Comparison of ENCODE assay signal across 8 mouse cellular contexts in the genomic region with DNA sequence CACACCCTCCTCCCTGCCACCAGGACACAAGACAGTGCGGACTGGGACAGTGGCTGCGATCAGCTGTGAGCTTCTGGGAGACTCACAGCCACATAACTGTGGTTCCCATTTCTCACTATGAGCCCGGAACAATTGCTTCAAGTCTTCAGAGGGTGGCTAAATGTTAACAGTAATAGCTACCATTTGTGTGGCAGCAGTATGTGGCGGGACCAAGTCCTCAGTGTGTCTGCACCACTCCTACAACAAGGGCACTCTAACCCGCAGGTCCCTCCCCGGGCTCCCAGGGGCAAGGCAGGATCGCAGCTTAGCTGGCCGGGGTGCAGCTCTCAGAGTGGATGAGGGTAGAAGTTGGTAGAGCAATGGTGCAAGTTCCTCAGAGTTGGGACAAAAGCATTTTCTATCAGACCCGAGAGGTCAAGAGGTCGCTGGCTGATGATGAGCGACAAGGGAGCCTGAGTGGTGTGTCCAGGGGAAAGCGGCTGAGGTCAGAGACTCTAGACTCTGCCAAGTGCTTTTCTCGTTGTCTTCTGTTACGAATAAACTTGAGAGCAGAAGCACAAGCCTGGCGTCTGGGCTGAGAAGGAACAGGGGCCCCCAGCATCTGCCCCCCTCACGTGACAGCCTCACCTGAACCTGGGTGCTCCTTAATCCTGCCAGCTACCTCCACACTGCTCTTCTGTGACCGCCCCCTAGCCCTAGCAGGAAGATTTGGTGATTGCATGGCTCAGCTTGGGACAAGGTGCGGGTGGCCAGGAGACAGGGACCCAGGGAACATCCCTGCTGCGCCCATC.
A peak's percentile ranks its signal among the peaks of the same experiment; 100 is the strongest.
DNase-seq lines count a peak whose midpoint lies in the region; ATAC-seq and TF ChIP-seq lines count a peak whose summit lies in the region.

No protein-coding gene starts in this region.

- no peaks in the 10 kb centered on the region for H3K9me3 ChIP-seq in heart, embryonic 10.5 days
- H3K9me3 ChIP-seq in megakaryocyte, embryonic 14.5 days, result no peaks in the 10 kb centered on the region
- no peaks in the 10 kb centered on the region for H3K9me3 ChIP-seq in stomach, postnatal 0 days (ENCODE audit: control insufficient read depth, low read length)

- DNase-seq in heart, embryonic 10.5 days (ENCODE audit: low spot score), result no peak
- DNase-seq in heart, adult 8-10 months (ENCODE audit: low spot score), result no peak
- peak; percentile 71 for DNase-seq in adipocyte (ENCODE audit: low spot score)
- peak; percentile 37 for DNase-seq in gastrocnemius, postnatal 14 days
- DNase-seq in kidney, adult 9 months, result peak; percentile 65
- peak; percentile 47 for DNase-seq in stomach, postnatal 0 days (ENCODE audit: low spot score)
- no peak for DNase-seq in right cerebral cortex, adult 18-20 months

- 15% methylated on average over 19 of the region's 19 CpGs for WGBS in heart, embryonic 10.5 days
- 8% methylated on average over 19 of the region's 19 CpGs for WGBS in stomach, postnatal 0 days

- H3K4me3 ChIP-seq in heart, embryonic 10.5 days, result peak overlapping the region; percentile 65
- H3K4me3 ChIP-seq in megakaryocyte, embryonic 14.5 days (replicated peaks), result peak overlapping the region; percentile 95
- H3K4me3 ChIP-seq in stomach, postnatal 0 days (ENCODE audit: low read depth, low read length), result peak overlapping the region; percentile 42

- peak; percentile 31 for TF ChIP-seq CTCF in stomach, postnatal 0 days (IDR thresholded peaks at IDR 0.05; ENCODE audit: low read depth)

- H3K4me2 ChIP-seq in stomach, postnatal 0 days (replicated peaks; ENCODE audit: low read depth), result peak overlapping the region; percentile 78

- peak; percentile 45 for ATAC-seq in stomach, postnatal 0 days (ENCODE audit: low FRiP score, low TSS enrichment)

- TF ChIP-seq EP300 in stomach, postnatal 0 days (optimal IDR thresholded peaks at IDR 0.05), result no peak

- H3K27me3 ChIP-seq in heart, embryonic 10.5 days (ENCODE audit: insufficient read depth, poor library complexity, severe bottlenecking), result no peaks in the 10 kb centered on the region
- H3K27me3 ChIP-seq in megakaryocyte, embryonic 14.5 days (replicated peaks), result no peaks in the 10 kb centered on the region
- no peaks in the 10 kb centered on the region for H3K27me3 ChIP-seq in stomach, postnatal 0 days (ENCODE audit: control insufficient read depth, insufficient read depth, low read length)

- H3K4me1 ChIP-seq in heart, embryonic 10.5 days, result peaks cover 89% of the 10 kb centered on the region
- peaks cover 95% of the 10 kb centered on the region for H3K4me1 ChIP-seq in megakaryocyte, embryonic 14.5 days
- peaks cover 27% of the 10 kb centered on the region for H3K4me1 ChIP-seq in stomach, postnatal 0 days (replicated peaks; ENCODE audit: control insufficient read depth, insufficient read depth)

- intact Hi-C loops in gastrocnemius, postnatal 14 days (cut with DNase I; ENCODE audit: low total_unique reads), result no loop called here

- peak overlapping the region; percentile 92 for H3K27ac ChIP-seq in heart, embryonic 10.5 days
- H3K27ac ChIP-seq in stomach, postnatal 0 days (replicated peaks), result peak overlapping the region; percentile 97

- H3K36me3 ChIP-seq in heart, embryonic 10.5 days, result peaks cover 12% of the 10 kb centered on the region
- peaks cover 82% of the 10 kb centered on the region for H3K36me3 ChIP-seq in megakaryocyte, embryonic 14.5 days (replicated peaks; ENCODE audit: low read length)
- 0 out of 2 replicates have a peak, but pooled peaks cover 4% of the 10 kb centered on the region for H3K36me3 ChIP-seq in stomach, postnatal 0 days (ENCODE audit: control insufficient read depth, insufficient read depth, low read length)

- peak overlapping the region; percentile 67 for H3K9ac ChIP-seq in stomach, postnatal 0 days (ENCODE audit: low read length)

Comparison
In these comparisons a context has a peak if more than half of its experiments do, and no peak if none do; other contexts are left out.
1. DNase-seq: peak in adipocyte (single experiment), gastrocnemius, postnatal 14 days (single experiment), kidney, adult 9 months (single experiment) and stomach, postnatal 0 days (single experiment); none in heart, embryonic 10.5 days (single experiment), heart, adult 8-10 months (single experiment) and right cerebral cortex, adult 18-20 months (single experiment).
2. H3K4me3 ChIP-seq: peak in every context shown above with its lines; median percentile 95 in megakaryocyte, embryonic 14.5 days; 65 in heart, embryonic 10.5 days; 42 in stomach, postnatal 0 days.